Mouse (Mus musculus) heart, embryonic 14.5 days (tissue): ENCODE measurements around the gene Trp53tg5. TPM values are rescaled to one million over a fixed set of nuclear protein-coding genes. Genes with fewer than 3 reads are reported as not detected.

Experiments used
- ATAC-seq: fragments of 200-750 bp; cut with Nextera tagmentation; 2 replicates; pipeline ENCODE4 v1.8.0; 2017; ENCODE audit warnings: low read depth, moderate TSS enrichment; ENCODE audit not compliant: insufficient number of reproducible peaks, insufficient read depth, low FRiP score
- H3K27ac ChIP-seq, 2 experiments: fragments of 200-500 bp in 1 of 2; fragments of 300-500 bp in 1 of 2; sonication (generic) in 1 of 2; replicated peaks in 1 of 2; 2 replicates each; pipeline ENCODE4 v1.5.1; 2012 to 2014; ENCODE audit warnings: low read depth in 2 of 2, low read length in 2 of 2, control low read depth in 1 of 2, mild to moderate bottlenecking in 1 of 2, mixed read lengths in 1 of 2; ENCODE audit not compliant: control insufficient read depth in 1 of 2, insufficient read depth in 1 of 2
- H3K27me3 ChIP-seq: fragments of 300-500 bp; sonication (generic); 2 replicates; pipeline ENCODE4 v1.6.1; 2014; ENCODE audit warnings: mild to moderate bottlenecking, low read length, control low read depth; ENCODE audit not compliant: control insufficient read depth, insufficient read depth
- H3K36me3 ChIP-seq: fragments of 300-500 bp; sonication (generic); 2 replicates; pipeline ENCODE4 v1.6.1; 2014; ENCODE audit warnings: mild to moderate bottlenecking, control low read depth, low read length, mixed read lengths; ENCODE audit not compliant: control insufficient read depth, insufficient read depth
- H3K4me1 ChIP-seq, 2 experiments: fragments of 200-500 bp in 1 of 2; fragments of 300-500 bp in 1 of 2; sonication (generic) in 1 of 2; 2 replicates each; pipeline ENCODE4 v1.6.1; 2012 to 2014; ENCODE audit warnings: low read length in 2 of 2, control low read depth in 1 of 2, mixed read lengths in 1 of 2; ENCODE audit not compliant: control insufficient read depth in 2 of 2, insufficient read depth in 2 of 2
- H3K4me2 ChIP-seq: fragments of 300-500 bp; sonication (generic); 2 replicates; pipeline ENCODE4 v1.6.1; 2014; ENCODE audit warnings: mild to moderate bottlenecking, low read length
- H3K4me3 ChIP-seq, 2 experiments: fragments of 200-500 bp in 1 of 2; fragments of 300-500 bp in 1 of 2; sonication (generic) in 1 of 2; 2 replicates each; pipeline ENCODE4 v1.5.1; 2012 to 2014; ENCODE audit warnings: low read length in 2 of 2, mild to moderate bottlenecking in 2 of 2, control low read depth in 1 of 2, low read depth in 1 of 2, moderate library complexity in 1 of 2; ENCODE audit not compliant: control insufficient read depth in 1 of 2, insufficient read depth in 1 of 2
- H3K9ac ChIP-seq: fragments of 300-500 bp; sonication (generic); 2 replicates; pipeline ENCODE4 v1.6.1; 2014; ENCODE audit warnings: mild to moderate bottlenecking, low read length
- H3K9me3 ChIP-seq: fragments of 300-500 bp; sonication (generic); 2 replicates; pipeline ENCODE4 v1.6.1; 2016; ENCODE audit warnings: low read length, control low read depth; ENCODE audit not compliant: control insufficient read depth
- WGBS: fragments of 180-500 bp; shearing (Covaris S2); extraction: QIAGEN DNeasy Blood & Tissue Kit; methylation state at CpG from one replicate; pipeline ENCODE4 v1.1.7; 2014; 5-methylcytosine and 5-hydroxymethylcytosine counted together
- polyA plus RNA-seq: library from polyadenylated mRNA; unstranded; fragments of >200 nt; fragmentation: Nextera tagmentation; extraction: Ambion mirVana; gene quantifications from 2 replicates; pipeline ENCODE4 v1.2.1, GENCODE M21; 2014

Gene Trp53tg5
- polyA plus RNA-seq, 1 experiment from 2014 or later, result not detected

DNA sequence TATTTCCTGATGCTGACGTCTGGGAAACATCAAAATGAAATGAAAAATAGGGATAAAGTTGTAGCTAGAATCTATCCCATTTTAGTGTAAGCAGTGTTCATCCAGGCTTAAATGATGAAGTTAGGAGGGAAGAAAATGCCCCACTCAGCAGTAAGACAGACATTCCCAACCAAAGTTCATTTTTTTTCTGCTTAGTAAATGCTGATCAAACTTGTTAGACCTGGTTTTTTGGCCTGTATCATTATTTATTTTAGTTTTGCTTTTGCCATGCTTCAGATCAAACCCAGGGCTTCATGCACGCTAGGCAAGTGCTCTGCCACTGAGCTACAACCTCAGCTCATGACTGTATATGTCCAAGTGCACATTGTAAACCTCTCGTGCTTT is 27.4 kb downstream of the Trp53tg5 start:
- Histone ChIP-seq H3K9ac (no peak overlapping the region), H3K4me1 (peaks cover 16 to 34% of the 10 kb centered on the region in 2 experiments), H3K4me3 (no peak overlapping the region), H3K4me2 (no peak overlapping the region), H3K36me3 (no peaks in the 10 kb centered on the region), H3K9me3 (peaks cover 5% of the 10 kb centered on the region; the same call in 1 of the 2 replicates), H3K27ac (no peak overlapping the region), H3K27me3 (no peaks in the 10 kb centered on the region)
- ATAC-seq, result no peak
- 78% methylated on average over 3 of the region's 3 CpGs for WGBS

GRCm38 (mm10) chr2:164445399-164446085 is 28.0 kb downstream of the Trp53tg5 start:
- 75% methylated on average over 3 of the region's 3 CpGs for WGBS
- no peak for ATAC-seq
- no peak overlapping the region for H3K27ac ChIP-seq
- H3K4me1 ChIP-seq, result peaks cover 18 to 39% of the 10 kb centered on the region in 2 experiments
- H3K9me3 ChIP-seq, result peaks cover 5% of the 10 kb centered on the region; the same call in 1 of the 2 replicates
- H3K4me2 ChIP-seq, result no peak overlapping the region
- no peak overlapping the region for H3K4me3 ChIP-seq
- H3K9ac ChIP-seq, result no peak overlapping the region
- no peaks in the 10 kb centered on the region for H3K27me3 ChIP-seq
- no peaks in the 10 kb centered on the region for H3K36me3 ChIP-seq

GRCm38 (mm10) chr2:164444701-164445100 is 28.8 kb downstream of the Trp53tg5 start:
- peaks cover 17 to 42% of the 10 kb centered on the region in 2 experiments for H3K4me1 ChIP-seq
- H3K36me3 ChIP-seq, result no peaks in the 10 kb centered on the region
- no peak overlapping the region for H3K27ac ChIP-seq
- H3K9me3 ChIP-seq, result no peaks in the 10 kb centered on the region
- WGBS, result 81% methylated on average over 2 of the region's 2 CpGs
- no peaks in the 10 kb centered on the region for H3K27me3 ChIP-seq
- no peak for ATAC-seq
- no peak overlapping the region for H3K4me2 ChIP-seq
- H3K9ac ChIP-seq, result no peak overlapping the region
- no peak overlapping the region for H3K4me3 ChIP-seq

DNA sequence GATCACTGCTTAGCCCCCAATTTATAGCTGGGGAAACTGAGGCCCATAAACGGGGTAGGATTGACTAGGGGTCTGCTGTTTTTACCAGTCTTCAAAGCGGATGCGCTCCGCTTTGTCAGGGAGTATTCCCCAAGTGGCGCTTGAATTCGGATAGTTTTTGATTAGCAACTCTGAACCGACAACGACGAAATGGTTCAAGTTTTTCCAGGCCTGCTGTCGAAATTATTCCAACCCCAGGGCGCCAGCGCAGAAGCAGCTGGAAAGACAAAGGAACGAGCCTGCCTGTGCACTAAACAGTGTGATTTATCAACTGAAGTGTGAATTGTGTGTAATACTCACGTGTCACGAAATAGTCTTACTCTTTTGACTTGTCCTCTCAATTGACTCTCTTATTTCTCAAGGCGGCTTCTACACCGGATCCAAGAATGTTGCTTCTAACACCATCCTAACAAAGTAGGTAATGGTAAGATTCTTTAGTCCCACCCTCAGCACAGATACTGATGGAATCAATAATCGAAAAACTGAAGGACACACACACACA is 30.0 kb downstream of the Trp53tg5 start, which contains the start of gene Sdc4:
Sdc4 (minus strand) TSS at position 428 of the 541 bp plus-strand sequence.
- Histone ChIP-seq H3K27me3 (no peaks in the 10 kb centered on the region), H3K4me3 (peak within 1 kb of the TSS; percentile 67 to 68), H3K27ac (peak within 1 kb of the TSS; percentile 72 to 74), H3K9me3 (no peaks in the 10 kb centered on the region), H3K4me2 (peak within 1 kb of the TSS; percentile 86), H3K9ac (peak within 1 kb of the TSS; percentile 87), H3K4me1 (peaks cover 14 to 41% of the 10 kb centered on the region in 2 experiments), H3K36me3 (no peaks in the 10 kb centered on the region)
- WGBS, result 9% methylated on average over 18 of the region's 18 CpGs
- no peak for ATAC-seq

DNA sequence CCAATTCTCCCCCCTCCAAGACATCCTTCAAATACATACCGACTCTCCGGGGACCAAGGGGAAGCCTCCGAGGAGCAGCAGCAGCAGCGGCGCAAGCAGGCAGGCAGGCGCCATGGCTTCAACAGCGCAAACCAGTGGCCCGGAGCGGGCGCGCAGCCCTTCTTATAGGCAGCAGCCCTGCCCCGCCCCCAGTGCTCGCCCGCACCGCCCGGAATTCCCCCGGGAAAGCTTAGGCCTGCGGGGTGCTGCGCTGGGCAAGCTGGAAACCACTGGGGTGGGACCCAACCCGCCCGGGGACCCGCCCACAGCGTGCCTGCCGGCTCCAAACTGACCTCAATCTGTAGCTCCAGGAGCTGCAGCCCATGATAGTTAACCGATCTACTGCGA is 30.5 kb downstream of the Trp53tg5 start:
- peak overlapping the region; percentile 87 for H3K9ac ChIP-seq
- peaks cover 16 to 44% of the 10 kb centered on the region in 2 experiments for H3K4me1 ChIP-seq
- peak overlapping the region; percentile 86 for H3K4me2 ChIP-seq
- H3K36me3 ChIP-seq, result no peaks in the 10 kb centered on the region
- H3K27ac ChIP-seq, result peak overlapping the region; percentile 72 to 74
- WGBS, result under 1% methylated on average over 25 of the region's 26 CpGs
- H3K27me3 ChIP-seq, result no peaks in the 10 kb centered on the region
- ATAC-seq, result peak; percentile 84
- H3K9me3 ChIP-seq, result no peaks in the 10 kb centered on the region
- peak overlapping the region; percentile 67 to 68 for H3K4me3 ChIP-seq

DNA sequence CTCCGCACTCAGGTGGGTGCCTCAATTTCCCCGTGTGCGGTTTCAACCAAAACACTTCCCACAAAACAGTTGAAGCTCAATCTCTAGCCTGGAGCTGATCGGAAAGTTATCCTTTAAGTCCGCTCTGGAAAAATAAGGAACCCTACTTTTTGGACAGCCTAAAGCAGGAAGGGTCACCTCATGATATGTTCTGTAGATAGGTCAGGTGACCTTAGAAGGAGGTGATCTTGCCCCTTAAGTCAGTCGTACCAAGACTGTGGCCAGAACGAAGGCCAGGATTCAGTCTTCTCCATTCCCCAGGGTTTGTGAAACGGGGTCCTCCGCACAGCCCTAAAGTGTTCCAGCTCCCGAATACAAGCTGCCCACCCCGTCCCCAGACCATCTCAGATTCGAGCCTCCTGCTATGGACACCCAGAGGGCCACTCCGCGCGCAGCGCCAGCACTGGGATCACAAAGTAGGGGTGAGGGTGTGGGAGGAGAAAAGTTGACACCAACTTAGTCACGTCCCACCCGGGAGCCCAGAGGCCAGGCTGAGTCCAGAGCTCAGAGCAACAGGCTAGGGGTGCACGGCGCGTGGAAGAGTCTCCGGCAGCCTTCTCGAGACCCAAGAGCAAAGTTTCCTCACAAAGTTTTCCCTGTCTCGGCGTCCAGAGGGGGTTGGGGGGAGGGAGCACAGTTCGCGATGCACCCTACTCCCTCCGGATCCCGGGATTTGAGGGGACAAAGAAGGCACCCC is 31.0 kb downstream of the Trp53tg5 start:
- 2% methylated on average over 29 of the region's 29 CpGs for WGBS
- Histone ChIP-seq H3K36me3 (no peaks in the 10 kb centered on the region), H3K4me2 (peak overlapping the region; percentile 86), H3K9me3 (no peaks in the 10 kb centered on the region), H3K27ac (peak overlapping the region; percentile 72 to 74), H3K27me3 (no peaks in the 10 kb centered on the region), H3K4me3 (peak overlapping the region; percentile 67 to 68), H3K9ac (peak overlapping the region; percentile 87), H3K4me1 (peaks cover 16 to 48% of the 10 kb centered on the region in 2 experiments)
- ATAC-seq, result peak; percentile 66

DNA sequence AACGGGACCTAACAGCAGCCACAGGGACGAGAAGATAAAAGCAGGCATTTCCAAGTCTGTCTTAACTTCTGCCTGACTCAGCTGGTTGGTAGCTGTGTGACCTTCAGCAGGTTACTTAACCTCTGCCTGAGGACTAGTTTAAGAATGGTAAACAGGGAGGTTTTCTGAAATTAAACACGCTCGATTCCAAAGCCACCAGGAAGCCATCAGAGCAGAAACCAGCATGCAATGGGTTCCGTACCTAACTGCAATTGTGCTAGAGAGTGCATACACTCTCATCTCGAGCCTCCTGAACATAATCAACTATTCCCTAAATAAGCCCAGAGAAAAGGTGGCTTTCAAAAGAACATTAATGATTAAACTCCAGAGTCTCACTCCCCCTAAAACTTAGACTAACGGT is 31.8 kb downstream of the Trp53tg5 start:
- ATAC-seq, result no peak
- Histone ChIP-seq H3K27ac (no peak overlapping the region), H3K27me3 (no peaks in the 10 kb centered on the region), H3K9me3 (no peaks in the 10 kb centered on the region), H3K4me2 (peak overlapping the region; percentile 86), H3K4me3 (peak overlapping the region; percentile 67 to 68), H3K36me3 (no peaks in the 10 kb centered on the region), H3K4me1 (peaks cover 20 to 55% of the 10 kb centered on the region in 2 experiments), H3K9ac (peak overlapping the region; percentile 87)
- WGBS, result 27% methylated on average over 7 of the region's 7 CpGs
